Mouse (Mus musculus): ENCODE data around the gene Slc35a5. TPM values are rescaled to one million over a fixed set of nuclear protein-coding genes. Genes with fewer than 3 reads are reported as not detected.
A peak's percentile ranks its signal among the peaks of the same experiment; 100 is the strongest.

Slc35a5 gene
- polyA plus RNA-seq, 1 experiment: 34.6 TPM

DNA sequence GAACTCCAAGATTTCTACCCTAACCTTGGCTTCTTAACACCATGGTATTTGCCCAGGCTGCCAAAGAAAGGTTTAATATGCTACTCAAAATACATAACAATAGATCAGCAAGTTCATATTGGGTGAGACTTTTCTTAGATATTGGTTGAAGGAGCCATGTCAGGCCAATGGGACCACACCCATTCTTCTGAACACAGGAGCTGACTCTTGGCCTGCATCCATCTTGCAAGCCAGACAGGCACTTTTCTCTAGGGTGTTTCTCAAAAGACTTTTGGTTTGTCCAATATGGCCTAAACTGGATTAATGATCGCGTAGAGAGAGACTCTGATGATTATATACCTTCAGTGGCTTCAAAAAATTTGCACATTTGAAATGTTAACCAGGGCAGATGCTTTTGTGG is 61.0 kb downstream of the Slc35a5 start:
- 0 out of 2 replicates have a peak, but pooled peaks cover 2% of the 10 kb centered on the region for H3K4me1 ChIP-seq (ENCODE audit: control insufficient read depth, insufficient read depth, low read length)
- no peak overlapping the region for H3K27ac ChIP-seq (ENCODE audit: insufficient read depth, low read length)
- no peak overlapping the region for H3K4me3 ChIP-seq (ENCODE audit: insufficient read depth, low read length)
- TF ChIP-seq CTCF (IDR thresholded peaks at IDR 0.05; ENCODE audit: extremely low read depth, insufficient read depth, low read length): no peak
- TF ChIP-seq POLR2A (IDR thresholded peaks at IDR 0.05; ENCODE audit: extremely low read depth, insufficient read depth, low read length): no peak

GRCm38 (mm10) chr16:45095561-45096482 is 62.7 kb downstream of the Slc35a5 start:
- Histone ChIP-seq H3K4me1 (ENCODE audit: control insufficient read depth, insufficient read depth, low read length) (0 out of 2 replicates have a peak, but pooled peaks cover 2% of the 10 kb centered on the region), H3K27ac (ENCODE audit: insufficient read depth, low read length) (no peak overlapping the region), H3K4me3 (ENCODE audit: insufficient read depth, low read length) (peak overlapping the region; percentile 14)
- TF ChIP-seq CTCF (IDR thresholded peaks at IDR 0.05; ENCODE audit: extremely low read depth, insufficient read depth, low read length) (no peak), POLR2A (IDR thresholded peaks at IDR 0.05; ENCODE audit: extremely low read depth, insufficient read depth, low read length) (no peak)

DNA sequence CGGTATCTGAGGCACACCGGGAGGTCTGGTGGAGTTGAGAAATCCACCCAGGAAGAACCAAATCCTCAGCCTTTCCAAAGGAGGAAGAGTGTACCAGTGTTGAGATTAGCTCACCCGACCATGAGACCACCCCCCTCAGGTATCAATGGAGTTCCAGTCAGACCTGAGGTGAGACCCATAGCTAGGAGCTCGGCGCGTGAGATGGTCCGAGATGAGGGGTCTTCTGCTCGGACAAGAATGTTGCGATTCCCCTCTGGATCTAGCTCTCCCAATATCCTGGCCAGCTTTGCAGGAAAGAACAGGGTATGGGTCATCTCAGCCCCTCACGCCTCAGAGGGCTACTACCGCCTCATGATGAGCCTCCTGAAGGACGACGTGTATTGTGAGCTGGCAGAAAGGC is 63.5 kb downstream of the Slc35a5 start:
- no peak for TF ChIP-seq CTCF (IDR thresholded peaks at IDR 0.05; ENCODE audit: extremely low read depth, insufficient read depth, low read length)
- TF ChIP-seq POLR2A (IDR thresholded peaks at IDR 0.05; ENCODE audit: extremely low read depth, insufficient read depth, low read length): no peak
- 0 out of 2 replicates have a peak, but pooled peaks cover 2% of the 10 kb centered on the region for H3K4me1 ChIP-seq (ENCODE audit: control insufficient read depth, insufficient read depth, low read length)
- H3K4me3 ChIP-seq (ENCODE audit: insufficient read depth, low read length): no peak overlapping the region
- H3K27ac ChIP-seq (ENCODE audit: insufficient read depth, low read length): no peak overlapping the region

DNA sequence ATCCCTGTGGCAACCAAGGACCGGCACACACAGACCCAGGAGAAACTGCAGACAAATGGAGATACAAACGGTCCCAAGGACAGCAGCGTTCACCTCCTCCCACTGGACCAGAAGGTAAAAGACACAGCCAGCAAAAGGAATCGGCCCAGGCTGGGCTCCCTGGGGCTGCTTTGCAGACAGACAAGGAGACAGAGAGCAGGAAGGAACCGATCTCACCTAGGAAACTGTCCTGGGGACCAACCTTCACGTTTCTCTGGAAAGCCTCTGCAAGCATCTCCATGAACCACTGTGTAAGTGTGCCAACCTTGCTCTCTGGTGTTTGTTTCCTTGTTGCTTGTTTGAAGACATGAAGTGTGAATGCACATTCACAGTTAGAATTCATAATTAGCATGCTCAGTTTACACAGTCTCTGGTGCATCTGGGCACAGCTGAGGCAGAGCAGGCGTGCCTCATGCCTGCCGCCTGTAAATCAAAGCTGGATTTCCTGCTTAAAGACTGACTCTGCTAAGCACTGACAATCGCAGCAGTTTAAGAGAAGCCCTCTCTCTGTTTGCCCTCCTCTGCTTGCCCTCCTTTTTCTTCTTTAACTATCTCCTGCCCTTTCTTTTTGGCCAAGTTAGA is 64.3 kb downstream of the Slc35a5 start:
- Histone ChIP-seq H3K27ac (ENCODE audit: insufficient read depth, low read length) (no peak overlapping the region), H3K4me1 (ENCODE audit: control insufficient read depth, insufficient read depth, low read length) (0 out of 2 replicates have a peak, but pooled peaks cover 2% of the 10 kb centered on the region), H3K4me3 (ENCODE audit: insufficient read depth, low read length) (peak overlapping the region; percentile 4; the same call in 1 of the 2 replicates)
- TF ChIP-seq CTCF (IDR thresholded peaks at IDR 0.05; ENCODE audit: extremely low read depth, insufficient read depth, low read length) (no peak), POLR2A (IDR thresholded peaks at IDR 0.05; ENCODE audit: extremely low read depth, insufficient read depth, low read length) (no peak)

GRCm38 (mm10) chr16:45093137-45093731 is 65.3 kb downstream of the Slc35a5 start, which contains the start of gene Ccdc80:
Gene Ccdc80, plus strand, starts transcription at chr16:45093402.
- TF ChIP-seq CTCF (IDR thresholded peaks at IDR 0.05; ENCODE audit: extremely low read depth, insufficient read depth, low read length) (no peak), POLR2A (IDR thresholded peaks at IDR 0.05; ENCODE audit: extremely low read depth, insufficient read depth, low read length) (no peak)
- Histone ChIP-seq H3K27ac (ENCODE audit: insufficient read depth, low read length) (no peak within 1 kb of the TSS), H3K4me3 (ENCODE audit: insufficient read depth, low read length) (peak within 1 kb of the TSS; percentile 4; the same call in 1 of the 2 replicates), H3K4me1 (ENCODE audit: control insufficient read depth, insufficient read depth, low read length) (0 out of 2 replicates have a peak, but pooled peaks cover 2% of the 10 kb centered on the region)

DNA sequence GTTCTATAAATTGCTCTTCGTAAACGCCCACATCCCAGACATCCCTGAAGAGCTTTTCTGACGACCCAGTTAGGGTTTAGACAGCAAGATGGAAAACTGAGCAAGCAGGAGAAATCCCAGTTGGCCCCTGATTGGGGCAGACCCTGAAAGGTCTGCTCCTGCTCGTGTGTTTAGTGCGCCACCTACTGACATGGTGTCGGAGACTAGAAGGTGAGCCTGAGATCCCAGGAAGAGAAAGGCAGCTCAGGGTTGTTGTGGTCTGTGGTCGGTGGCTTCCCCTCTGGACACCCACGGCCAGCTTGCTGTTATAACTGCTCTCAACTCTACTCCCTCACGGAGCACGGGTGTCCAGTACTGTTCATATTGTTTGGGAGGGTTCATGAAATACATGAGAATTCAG is 68.5 kb downstream of the Slc35a5 start:
- H3K4me1 ChIP-seq (ENCODE audit: control insufficient read depth, insufficient read depth, low read length): 0 out of 2 replicates have a peak, but pooled peaks cover 2% of the 10 kb centered on the region
- TF ChIP-seq POLR2A (IDR thresholded peaks at IDR 0.05; ENCODE audit: extremely low read depth, insufficient read depth, low read length) (no peak), CTCF (IDR thresholded peaks at IDR 0.05; ENCODE audit: extremely low read depth, insufficient read depth, low read length) (peak; percentile 88)
- H3K4me3 ChIP-seq (ENCODE audit: insufficient read depth, low read length): no peak overlapping the region
- H3K27ac ChIP-seq (ENCODE audit: insufficient read depth, low read length): no peak overlapping the region

Other genes starting within 250 kb of the Slc35a5 start
- not detected in 2 replicates for gene Cd200r3, start 215.0 kb downstream of the Slc35a5 start, polyA plus RNA-seq (2012; rRNA removed)
- gene Ccdc80, start 65.3 kb downstream of the Slc35a5 start, polyA plus RNA-seq (2012; rRNA removed): 7.9 and 8.3 TPM in 2 replicates
- gene Atg3, start 79 bp upstream of the Slc35a5 start, polyA plus RNA-seq (2012; rRNA removed): 38.4 and 39.9 TPM in 2 replicates
- gene Btla, start 65.6 kb upstream of the Slc35a5 start, polyA plus RNA-seq (2012; rRNA removed): 0.69 and 0.74 TPM in 2 replicates